Mouse (Mus musculus) liver, adult 2 months (tissue): ENCODE results near the gene 4930415O20Rik. TPM values are rescaled to one million over a fixed set of nuclear protein-coding genes. Genes with fewer than 3 reads are reported as not detected.

Experiments used
- DNase-seq: peaks from one replicate; pipeline ENCODE4 v3.0.0-alpha.2; 2011; ENCODE audit warnings: low read depth, low spot score; ENCODE audit errors: extremely low read depth
- H3K27ac ChIP-seq: fragments of 200-500 bp; replicated peaks from 2 replicates; pipeline ENCODE4 v1.5.1; 2012; ENCODE audit warnings: low read depth, mild to moderate bottlenecking, control low read depth, inconsistent platforms, low read length; ENCODE audit not compliant: insufficient read depth
- H3K27me3 ChIP-seq: fragments of 200-500 bp; 2 replicates; pipeline ENCODE4 v1.6.1; 2012; ENCODE audit warnings: mild to moderate bottlenecking, moderate library complexity, low read length, inconsistent platforms; ENCODE audit not compliant: control insufficient read depth, insufficient read depth
- H3K36me3 ChIP-seq: fragments of 200-500 bp; 2 replicates; pipeline ENCODE4 v1.6.1; 2012; ENCODE audit warnings: low read length, inconsistent platforms; ENCODE audit not compliant: control insufficient read depth, insufficient read depth
- H3K4me1 ChIP-seq: fragments of 200-500 bp; 2 replicates; pipeline ENCODE4 v1.6.1; 2011; ENCODE audit warnings: low read length; ENCODE audit not compliant: control insufficient read depth, insufficient read depth
- H3K4me3 ChIP-seq: fragments of 200-500 bp; 2 replicates; pipeline ENCODE4 v1.5.1; 2011; ENCODE audit warnings: low read depth, mild to moderate bottlenecking, control low read depth, low read length, moderate library complexity; ENCODE audit not compliant: insufficient read depth
- H3K79me2 ChIP-seq: fragments of 200-500 bp; 2 replicates; pipeline ENCODE4 v1.6.1; 2012; ENCODE audit warnings: inconsistent platforms, mild to moderate bottlenecking, low read length, moderate library complexity; ENCODE audit not compliant: control insufficient read depth, insufficient read depth
- H3K9ac ChIP-seq: fragments of 200-500 bp; 2 replicates; pipeline ENCODE4 v1.6.1; 2012; ENCODE audit warnings: low read depth, mild to moderate bottlenecking, control low read depth, inconsistent platforms, low read length
- CTCF ChIP-seq: fragments of 200-500 bp; IDR thresholded peaks from 2 replicates; pipeline ENCODE4 v1.5.1; 2011; ENCODE audit warnings: low read depth, low read length, control low read depth
- POLR2A ChIP-seq: fragments of 200-500 bp; IDR thresholded peaks from 2 replicates; pipeline ENCODE4 v1.6.1; 2011; ENCODE audit warnings: low read length, control low read depth; ENCODE audit not compliant: insufficient read depth; ENCODE audit errors: extremely low read depth
- WGBS: fragments of 180-500 bp; shearing (Covaris S2); methylation state at CpG from one replicate; pipeline ENCODE4 v1.1.7; 2018; 5-methylcytosine and 5-hydroxymethylcytosine counted together
- polyA plus RNA-seq: library from polyadenylated mRNA; depleted of rRNA; stranded (reverse); fragments of >200 nt; gene quantifications from 2 replicates; pipeline ENCODE4 v1.2.3, GENCODE M21; 2012
- total RNA-seq: library from RNA; depleted of rRNA; stranded (reverse); fragments of >200 nt; gene quantifications from 2 replicates; pipeline ENCODE4 v1.2.3, GENCODE M21; 2014

The 4930415O20Rik gene
- total and polyA plus RNA-seq, 2 experiments, result not detected

- Histone ChIP-seq H3K4me3 (no peak overlapping the region), H3K79me2 (no peaks in the 10 kb centered on the region), H3K4me1 (peaks cover 5% of the 10 kb centered on the region; the same call in 1 of the 2 replicates), H3K27ac (no peak overlapping the region), H3K9ac (no peak overlapping the region), H3K36me3 (no peaks in the 10 kb centered on the region), H3K27me3 (no peaks in the 10 kb centered on the region; the same call in 1 of the 2 replicates)
- TF ChIP-seq CTCF (no peak), POLR2A (no peak)
- DNase-seq, result peak; percentile 70
- 29% methylated on average over 9 of the region's 9 CpGs for WGBS
Measured at GRCm38 (mm10) chr15:98614551-98614950, 43.7 kb downstream of the 4930415O20Rik start.

DNA sequence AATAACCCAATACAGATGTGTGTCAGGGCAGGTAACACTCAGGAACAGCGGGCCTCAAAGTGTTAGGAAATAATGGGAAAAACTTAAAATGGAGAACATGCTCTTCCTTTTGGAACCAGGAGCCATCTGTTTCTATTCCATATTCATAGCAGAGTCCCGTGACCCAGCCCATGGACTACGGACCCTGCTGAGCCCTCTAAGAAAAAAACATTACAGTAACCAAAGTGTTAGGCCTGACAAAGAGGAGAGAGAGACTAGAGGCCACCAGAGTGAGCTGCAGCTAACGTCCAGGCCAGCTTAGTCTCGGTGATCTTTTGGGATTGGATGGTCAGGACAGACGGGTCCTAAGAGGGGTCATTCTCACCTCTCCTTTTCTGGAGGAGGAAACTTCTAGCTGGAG is 44.2 kb downstream of the 4930415O20Rik start:
- Histone ChIP-seq H3K4me3 (no peak overlapping the region), H3K4me1 (peaks cover 5% of the 10 kb centered on the region; the same call in 1 of the 2 replicates), H3K36me3 (no peaks in the 10 kb centered on the region), H3K79me2 (no peaks in the 10 kb centered on the region), H3K27me3 (no peaks in the 10 kb centered on the region; the same call in 1 of the 2 replicates), H3K9ac (no peak overlapping the region), H3K27ac (no peak overlapping the region)
- TF ChIP-seq CTCF (no peak), POLR2A (no peak)
- WGBS, result 58% methylated on average over 6 of the region's 6 CpGs
- peak; percentile 28 for DNase-seq

GRCm38 (mm10) chr15:98615751-98616150 is 44.9 kb downstream of the 4930415O20Rik start:
- no peaks in the 10 kb centered on the region for H3K79me2 ChIP-seq
- TF ChIP-seq POLR2A (no peak), CTCF (no peak)
- no peak overlapping the region for H3K27ac ChIP-seq
- H3K4me3 ChIP-seq, result no peak overlapping the region
- H3K36me3 ChIP-seq, result no peaks in the 10 kb centered on the region
- H3K27me3 ChIP-seq, result no peaks in the 10 kb centered on the region; the same call in 1 of the 2 replicates
- no peak for DNase-seq
- peaks cover 5% of the 10 kb centered on the region; the same call in 1 of the 2 replicates for H3K4me1 ChIP-seq
- WGBS, result 88% methylated on average over 6 of the region's 6 CpGs
- H3K9ac ChIP-seq, result no peak overlapping the region

DNA sequence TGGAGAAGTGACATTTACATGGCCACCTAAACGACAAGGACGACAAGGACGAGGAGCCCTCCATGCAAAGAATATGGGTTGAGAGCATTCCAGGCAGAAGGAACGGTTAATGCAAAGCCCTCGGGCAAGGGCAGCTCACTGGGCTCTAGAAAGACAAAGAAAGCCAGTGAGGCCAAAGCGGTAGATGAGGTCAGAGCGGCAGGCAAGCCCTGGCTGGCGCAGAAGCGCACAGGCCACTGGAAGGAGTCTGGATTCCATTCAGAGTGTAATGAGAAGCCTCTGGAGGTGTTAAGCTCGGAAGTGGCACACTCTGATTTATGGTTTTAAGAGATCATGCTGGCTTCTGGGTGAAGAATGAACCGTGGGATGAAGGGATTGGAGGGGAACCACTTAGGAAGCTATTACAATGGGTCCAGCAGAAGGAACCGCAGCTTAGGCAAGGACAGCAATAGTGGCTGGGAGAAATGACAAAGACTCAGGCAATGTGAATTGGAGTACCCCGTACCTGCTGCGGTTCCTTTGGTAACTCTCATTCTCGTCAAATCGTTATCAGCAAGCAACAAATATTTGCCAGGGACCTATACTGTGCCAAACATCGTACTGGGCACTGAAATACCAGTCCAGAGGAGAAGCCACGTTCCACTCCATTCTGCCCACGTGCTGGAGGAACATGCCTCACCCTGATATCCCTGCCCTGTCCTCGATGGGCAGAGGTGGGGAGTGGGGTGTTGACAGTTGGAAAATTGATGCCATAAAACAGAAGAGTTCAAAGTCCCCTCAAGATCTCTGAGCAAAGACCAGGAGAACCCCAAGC is 45.8 kb downstream of the 4930415O20Rik start:
- no peaks in the 10 kb centered on the region; the same call in 1 of the 2 replicates for H3K27me3 ChIP-seq
- H3K79me2 ChIP-seq, result no peaks in the 10 kb centered on the region
- H3K27ac ChIP-seq, result no peak overlapping the region
- H3K4me3 ChIP-seq, result no peak overlapping the region
- peaks cover 5% of the 10 kb centered on the region; the same call in 1 of the 2 replicates for H3K4me1 ChIP-seq
- peak; percentile 85 for DNase-seq
- 46% methylated on average over 20 of the region's 20 CpGs for WGBS
- TF ChIP-seq POLR2A (no peak), CTCF (no peak)
- no peaks in the 10 kb centered on the region for H3K36me3 ChIP-seq
- H3K9ac ChIP-seq, result no peak overlapping the region

DNA sequence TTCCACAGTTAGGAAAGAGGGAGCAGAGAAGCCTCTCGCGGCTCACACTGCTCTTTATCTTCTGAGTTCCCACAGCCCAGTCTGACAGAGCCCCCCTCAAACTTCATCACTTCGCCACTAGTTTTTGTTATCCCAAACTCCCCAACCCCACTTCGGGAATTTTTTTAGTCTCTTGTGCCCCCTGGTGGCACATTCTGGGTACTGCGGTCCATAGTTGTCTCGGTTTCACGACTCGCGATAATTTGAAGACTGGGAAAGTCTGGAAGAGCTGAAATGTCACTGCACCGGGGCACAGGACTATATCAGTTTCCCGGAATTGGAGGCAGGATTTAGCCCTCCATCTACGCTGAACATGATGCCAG is 46.4 kb downstream of the 4930415O20Rik start:
- H3K36me3 ChIP-seq, result no peaks in the 10 kb centered on the region
- H3K27me3 ChIP-seq, result no peaks in the 10 kb centered on the region; the same call in 1 of the 2 replicates
- peaks cover 5% of the 10 kb centered on the region; the same call in 1 of the 2 replicates for H3K4me1 ChIP-seq
- no peak overlapping the region for H3K9ac ChIP-seq
- H3K4me3 ChIP-seq, result no peak overlapping the region
- no peak for DNase-seq
- TF ChIP-seq CTCF (peak; percentile 56; the same call in 1 of the 2 replicates), POLR2A (no peak)
- no peak overlapping the region for H3K27ac ChIP-seq
- H3K79me2 ChIP-seq, result no peaks in the 10 kb centered on the region
- WGBS, result under 1% methylated on average over 12 of the region's 12 CpGs

DNA sequence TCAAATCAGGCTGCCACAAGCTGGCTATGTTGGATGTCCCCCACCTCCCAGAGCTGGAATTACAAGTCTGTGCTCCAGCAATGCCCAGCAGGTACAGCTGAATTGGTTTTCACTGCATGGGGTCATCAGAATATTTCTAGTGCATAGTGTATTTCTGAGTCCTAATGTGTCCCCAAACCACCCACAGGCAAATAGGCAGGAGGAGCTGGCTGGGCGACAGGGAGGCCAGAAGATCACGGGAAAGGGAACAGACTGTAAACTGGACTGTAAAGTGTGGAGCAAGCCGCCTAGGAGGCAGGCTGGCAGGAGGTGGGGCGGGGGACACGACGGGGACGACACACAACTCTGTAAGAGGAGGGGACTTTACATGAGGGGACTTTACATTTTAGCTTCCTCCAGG is 51.4 kb downstream of the 4930415O20Rik start:
- no peak for DNase-seq
- Histone ChIP-seq H3K36me3 (no peaks in the 10 kb centered on the region), H3K9ac (no peak overlapping the region), H3K4me3 (no peak overlapping the region), H3K27me3 (no peaks in the 10 kb centered on the region; the same call in 1 of the 2 replicates), H3K27ac (no peak overlapping the region), H3K4me1 (no peaks in the 10 kb centered on the region), H3K79me2 (no peaks in the 10 kb centered on the region)
- TF ChIP-seq POLR2A (no peak), CTCF (no peak)
- 19% methylated on average over 7 of the region's 7 CpGs for WGBS
